23 mouse cellular contexts compared by ENCODE assay signal in genomic region chr19:53888331-53888730, GRCm38 (mm10). TPM values are rescaled to one million over a fixed set of nuclear protein-coding genes. Genes with fewer than 3 reads are reported as not detected.
DNase-seq lines count a peak whose midpoint lies in the region; ATAC-seq and TF ChIP-seq lines count a peak whose summit lies in the region.
"Had no signal": no experiment of that assay in that cellular context is flagged by ENCODE, and none has a peak within 500 bp of the region (broad histone marks: within the 10 kb centered on the region; RNA-seq: fewer than 3 reads in every experiment).

No protein-coding gene starts in this region.

- TF ChIP-seq POLR2A in MEL (IDR thresholded peaks at IDR 0.05; ENCODE audit: control insufficient read depth in 1 of 2, insufficient read depth in 1 of 2, low read depth in 1 of 2, low read length in 2 of 2, poor library complexity in 1 of 2): no peak
- TF ChIP-seq POLR2A in lung, adult 2 months (IDR thresholded peaks at IDR 0.05; ENCODE audit: borderline replicate concordance, extremely low read depth, low read depth, low read length): no peak

- TF ChIP-seq RAD21 in MEL (IDR thresholded peaks at IDR 0.05; ENCODE audit: low read depth, low read length): no peak

- TF ChIP-seq CTCF in MEL (IDR thresholded peaks at IDR 0.05 in 2 of 3, conservative IDR thresholded peaks at IDR 0.05 in 1 of 3; ENCODE audit: control insufficient read depth in 1 of 3, insufficient read depth in 1 of 3, low read depth in 2 of 3, low read length in 3 of 3, poor library complexity in 1 of 3, severe bottlenecking in 1 of 3): no peak
- no peak for TF ChIP-seq CTCF in lung, adult 2 months (IDR thresholded peaks at IDR 0.05; ENCODE audit: insufficient read depth, low read length)

- H3K27ac ChIP-seq in MEL (ENCODE audit: control insufficient read depth, low read depth, low read length): peak overlapping the region; percentile 38; the same call in 1 of the 2 replicates
- H3K27ac ChIP-seq in liver, embryonic 13.5 days: peak overlapping the region; percentile 82
- H3K27ac ChIP-seq: hindbrain, embryonic 14.5 days; neural tube, embryonic 13.5 days; stomach, postnatal 0 days had no signal

- no peak overlapping the region for H3K4me3 ChIP-seq in MEL (ENCODE audit: control insufficient read depth in 1 of 2, insufficient read depth in 1 of 2, low read depth in 2 of 2, low read length in 2 of 2)
- H3K4me3 ChIP-seq in liver, embryonic 13.5 days (replicated peaks): no peak overlapping the region
- no peak overlapping the region for H3K4me3 ChIP-seq in lung, adult 2 months (replicated peaks; ENCODE audit: extremely low read depth, low read depth, low read length)
- H3K4me3 ChIP-seq: erythroblast, embryonic 14.5 days; megakaryocyte, embryonic 14.5 days; neural tube, embryonic 13.5 days had no signal

- DNase-seq in CD4-positive helper T cell, adult 2 months (ENCODE audit: low read depth, low spot score): peak; percentile 47
- peak; percentile 48 for DNase-seq in MEL (ENCODE audit: low read depth, low spot score)
- no peak for DNase-seq in liver, embryonic 13.5 days
- DNase-seq in thymus, postnatal 0 days (ENCODE audit: low spot score): peak; percentile 52
- DNase-seq in lung, adult 2 months: no peak
- DNase-seq in adrenal gland, adult (ENCODE audit: inconsistent age in 2 of 2, low spot score in 1 of 2): no peak
- no peak for DNase-seq in kidney, adult 11 months
- DNase-seq: adrenal gland, postnatal 10 days; cerebellum, adult 18-20 months; cerebellum, postnatal 36 days; gastrocnemius, postnatal 36 days; heart, postnatal 14 days; kidney, adult 9 months; layer of hippocampus, postnatal 36 days; lung, embryonic 14.5 days had no signal

- no peaks in the 10 kb centered on the region for H3K9me3 ChIP-seq in MEL (replicated peaks; ENCODE audit: insufficient read depth, low read length)
- H3K9me3 ChIP-seq in liver, embryonic 13.5 days (replicated peaks): no peaks in the 10 kb centered on the region
- H3K9me3 ChIP-seq: megakaryocyte, embryonic 14.5 days; neural tube, embryonic 13.5 days had no signal

- TF ChIP-seq EP300 in MEL (IDR thresholded peaks at IDR 0.05; ENCODE audit: low read depth in 1 of 2, low read length in 2 of 2): peak in 1 of 2 experiments; percentile 9; a peak in 2 of 4 replicates

- H3K36me3 ChIP-seq in MEL (ENCODE audit: control insufficient read depth in 1 of 2, insufficient read depth in 2 of 2, low read length in 2 of 2): peaks cover 0 to 64% of the 10 kb centered on the region in 2 experiments; a peak in 2 of 4 replicates
- H3K36me3 ChIP-seq in liver, embryonic 13.5 days: no peaks in the 10 kb centered on the region
- H3K36me3 ChIP-seq: neural tube, embryonic 13.5 days had no signal

- H3K27me3 ChIP-seq in MEL (ENCODE audit: control insufficient read depth in 1 of 2, insufficient read depth in 2 of 2, low read length in 2 of 2): no peaks in the 10 kb centered on the region
- no peaks in the 10 kb centered on the region for H3K27me3 ChIP-seq in liver, embryonic 13.5 days
- H3K27me3 ChIP-seq: CH12.LX; megakaryocyte, embryonic 14.5 days; neural tube, embryonic 13.5 days had no signal

- H3K9ac ChIP-seq in MEL (ENCODE audit: control insufficient read depth, low read depth, low read length, poor library complexity, severe bottlenecking): no peak overlapping the region
- 0 out of 2 replicates have a peak overlapping the region, but pooled peaks have one; percentile 14 for H3K9ac ChIP-seq in liver, embryonic 13.5 days
- H3K9ac ChIP-seq: hindbrain, embryonic 14.5 days; lung, embryonic 14.5 days; neural tube, embryonic 13.5 days had no signal

- H3K4me2 ChIP-seq in liver, embryonic 13.5 days: peak overlapping the region; percentile 3; the same call in 1 of the 2 replicates
- H3K4me2 ChIP-seq: heart, embryonic 11.5 days; hindbrain, embryonic 14.5 days; lung, embryonic 14.5 days; neural tube, embryonic 13.5 days had no signal

- WGBS in liver, embryonic 13.5 days (ENCODE audit: insufficient replicate concordance): 50% methylated on average over 9 of the region's 9 CpGs
- 62% methylated on average over 9 of the region's 9 CpGs for WGBS in lung, adult 2 months

- no peak for ATAC-seq in liver, embryonic 13.5 days (ENCODE audit: low read depth)
- ATAC-seq: forebrain, embryonic 14.5 days had no signal

- H3K4me1 ChIP-seq in MEL (ENCODE audit: control insufficient read depth in 1 of 2, insufficient read depth in 2 of 2, low read length in 2 of 2): peaks cover 49 to 67% of the 10 kb centered on the region in 2 experiments
- H3K4me1 ChIP-seq in liver, embryonic 13.5 days (replicated peaks): peaks cover 82% of the 10 kb centered on the region
- no peaks in the 10 kb centered on the region; the same call in 1 of the 2 replicates for H3K4me1 ChIP-seq in lung, adult 2 months (ENCODE audit: control insufficient read depth, insufficient read depth, low read length)

- H3K79me2 ChIP-seq in MEL (ENCODE audit: control insufficient read depth, insufficient read depth, low read length, poor library complexity): no peaks in the 10 kb centered on the region

TF ChIP-seq in MEL, 35 proteins besides CTCF, POLR2A, EP300 and RAD21:
- no peak for TF ChIP-seq USF1 (IDR thresholded peaks at IDR 0.05; ENCODE audit: low read depth, low read length)
- no peak for TF ChIP-seq CHD2 (IDR thresholded peaks at IDR 0.05; ENCODE audit: low read length)
- TF ChIP-seq SIN3A (IDR thresholded peaks at IDR 0.05; ENCODE audit: low read length): no peak
- no peak for TF ChIP-seq BHLHE40 (IDR thresholded peaks at IDR 0.05; ENCODE audit: borderline replicate concordance, low read depth, low read length)
- TF ChIP-seq ETS1 (IDR thresholded peaks at IDR 0.05; ENCODE audit: low read depth, low read length): no peak
- no peak for TF ChIP-seq MXI1 (IDR thresholded peaks at IDR 0.05; ENCODE audit: low read depth, low read length)
- no peak for TF ChIP-seq ZNF384 (IDR thresholded peaks at IDR 0.05; ENCODE audit: low read depth, low read length)
- 0 out of 2 replicates have a peak, but pooled peaks have one; percentile 29 for TF ChIP-seq MYC (IDR thresholded peaks at IDR 0.05; ENCODE audit: low read depth, low read length)
- TF ChIP-seq HCFC1 (IDR thresholded peaks at IDR 0.05; ENCODE audit: low read depth, low read length): no peak
- no peak for TF ChIP-seq MAX (IDR thresholded peaks at IDR 0.05; ENCODE audit: low read length)
- no peak for TF ChIP-seq ZKSCAN1 (IDR thresholded peaks at IDR 0.05; ENCODE audit: low read depth, low read length)
- no peak for TF ChIP-seq MYB (IDR thresholded peaks at IDR 0.05; ENCODE audit: low read depth, low read length)
- peak; percentile 17; the same call in 1 of the 2 replicates for TF ChIP-seq JUND (IDR thresholded peaks at IDR 0.05; ENCODE audit: low read depth, low read length)

RNA-seq across cellular contexts. Expression of gene Pdcd4, which starts 3.7 kb away (rescaled TPM):
- 19.7 and 30.0 TPM in 2 replicates for total RNA-seq in MEL (2012; rRNA removed)
- 10 to 100 TPM in 1 of 2 experiments, not detected in 1; 37.6 TPM for polyA plus RNA-seq in MEL (2012; ENCODE audit: insufficient read depth in 1 of 2, insufficient read length in 2 of 2, low read depth in 1 of 2, low replicate concordance in 2 of 2, missing spikeins in 1 of 2)
- 19.3 and 23.4 TPM in 2 replicates for polyA plus RNA-seq in liver, embryonic 13.5 days (2015; fragmentation: Nextera tagmentation; extraction: Ambion mirVana)
- 156 and 182 TPM in 2 replicates for polyA plus RNA-seq in thymus, postnatal 0 days (2015; fragmentation: Nextera tagmentation; extraction: Ambion mirVana)
- 4.1 and 8.0 TPM in 2 replicates for polyA plus RNA-seq in lung, adult 2 months (2012; rRNA removed)

RNA-seq across cellular contexts. Expression of gene Shoc2, which starts 55.8 kb away (rescaled TPM):
- total RNA-seq in MEL (2012; rRNA removed): 33.4 and 37.0 TPM in 2 replicates
- 10 to 100 TPM in 1 of 2 experiments, not detected in 1; 55.6 TPM for polyA plus RNA-seq in MEL (2012; ENCODE audit: insufficient read depth in 1 of 2, insufficient read length in 2 of 2, low read depth in 1 of 2, low replicate concordance in 2 of 2, missing spikeins in 1 of 2)
- 17.1 and 23.4 TPM in 2 replicates for polyA plus RNA-seq in liver, embryonic 13.5 days (2015; fragmentation: Nextera tagmentation; extraction: Ambion mirVana)
- 26.1 and 29.8 TPM in 2 replicates for polyA plus RNA-seq in thymus, postnatal 0 days (2015; fragmentation: Nextera tagmentation; extraction: Ambion mirVana)
- polyA plus RNA-seq in lung, adult 2 months (2012; rRNA removed): 10.4 and 18.5 TPM in 2 replicates

RNA-seq across cellular contexts. Expression of gene Bbip1, which starts 56.1 kb away (rescaled TPM):
- total RNA-seq in MEL (2012; rRNA removed): 71.3 and 81.9 TPM in 2 replicates
- polyA plus RNA-seq in MEL (2012; ENCODE audit: insufficient read depth in 1 of 2, insufficient read length in 2 of 2, low read depth in 1 of 2, low replicate concordance in 2 of 2, missing spikeins in 1 of 2): 10 to 100 TPM in 1 of 2 experiments, not detected in 1; 75.9 TPM
- 58.6 and 66.2 TPM in 2 replicates for polyA plus RNA-seq in liver, embryonic 13.5 days (2015; fragmentation: Nextera tagmentation; extraction: Ambion mirVana)
- polyA plus RNA-seq in thymus, postnatal 0 days (2015; fragmentation: Nextera tagmentation; extraction: Ambion mirVana): 136 and 139 TPM in 2 replicates
- 4.9 and 6.9 TPM in 2 replicates for polyA plus RNA-seq in lung, adult 2 months (2012; rRNA removed)

Comparison
In these comparisons a context has a peak if more than half of its experiments do, and no peak if none do; other contexts are left out.
1. DNase-seq: peak in CD4-positive helper T cell, adult 2 months (single experiment), MEL (single experiment) and thymus, postnatal 0 days (single experiment); none in liver, embryonic 13.5 days (single experiment), lung, adult 2 months (single experiment), adrenal gland, adult (0 of 2) and kidney, adult 11 months (single experiment).